Mouse (Mus musculus): Measurements from ENCODE around the gene Gm6899.

Gm6899 gene

GRCm38 (mm10) chr11:26642141-26642540 lies 49.1 kb downstream of the Gm6899 start:
- no peak for DNase-seq (ENCODE audit: low read depth, low spot score)
